Mouse (Mus musculus) forebrain, postnatal 0 days (tissue): Measurements from ENCODE around the gene Mmrn2. TPM values are rescaled to one million over a fixed set of nuclear protein-coding genes. Genes with fewer than 3 reads are reported as not detected.

Experiments
- ATAC-seq: fragments of 200-750 bp; cut with Nextera tagmentation; 2 replicates; pipeline ENCODE4 v1.8.0; 2017; ENCODE audit warnings: mild to moderate bottlenecking, moderate library complexity
- DNase-seq: peaks from one replicate; pipeline ENCODE4 v3.0.0-alpha.2; 2015
- H3K27ac ChIP-seq: fragments of 300-500 bp; sonication (generic); 2 replicates; pipeline ENCODE4 v1.5.1; 2014; ENCODE audit warnings: low read depth, mild to moderate bottlenecking, antibody characterized with exemption, low read length, moderate library complexity, mixed read lengths
- H3K27me3 ChIP-seq: fragments of 300-500 bp; sonication (generic); 2 replicates; pipeline ENCODE4 v1.6.1; 2014; ENCODE audit warnings: mild to moderate bottlenecking, low read length, mixed read lengths; ENCODE audit not compliant: insufficient read depth
- H3K36me3 ChIP-seq: fragments of 300-500 bp; sonication (generic); 2 replicates; pipeline ENCODE4 v1.6.1; 2014; ENCODE audit warnings: mild to moderate bottlenecking, moderate library complexity; ENCODE audit not compliant: insufficient read depth
- H3K4me1 ChIP-seq: fragments of 300-500 bp; sonication (generic); 2 replicates; pipeline ENCODE4 v1.6.1; 2014; ENCODE audit warnings: antibody characterized with exemption; ENCODE audit not compliant: insufficient read depth
- H3K4me2 ChIP-seq: fragments of 300-500 bp; sonication (generic); 2 replicates; pipeline ENCODE4 v1.6.1; 2014; ENCODE audit warnings: low read depth, mild to moderate bottlenecking, moderate library complexity
- H3K4me3 ChIP-seq: fragments of 300-500 bp; sonication (generic); 2 replicates; pipeline ENCODE4 v1.5.1; 2014; ENCODE audit warnings: low read depth, low read length, mixed read lengths
- H3K9ac ChIP-seq: fragments of 300-500 bp; sonication (generic); 2 replicates; pipeline ENCODE4 v1.6.1; 2014; ENCODE audit warnings: mild to moderate bottlenecking
- H3K9me3 ChIP-seq: fragments of 300-500 bp; sonication (generic); 2 replicates; pipeline ENCODE4 v1.6.1; 2016; ENCODE audit warnings: low read length
- CTCF ChIP-seq: sonication (generic); IDR thresholded peaks from 2 replicates; pipeline ENCODE4 v1.5.1; 2016; ENCODE audit warnings: antibody characterized with exemption, control low read depth, low read depth
- WGBS: fragments of 180-500 bp; shearing (Covaris S2); extraction: QIAGEN DNeasy Blood & Tissue Kit; methylation state at CpG from one replicate; pipeline ENCODE4 v1.1.7; 2014; 5-methylcytosine and 5-hydroxymethylcytosine counted together
- polyA plus RNA-seq: library from polyadenylated mRNA; unstranded; fragments of >200 nt; fragmentation: Nextera tagmentation; extraction: Ambion mirVana; gene quantifications from 2 replicates; pipeline ENCODE4 v1.2.1, GENCODE M21; 2015
- total RNA-seq: library from RNA; depleted of rRNA; stranded (reverse); fragments of >200 nt; gene quantifications from 2 replicates; pipeline ENCODE4 v1.2.3, GENCODE M21; 2014

Gene Mmrn2
- total and polyA plus RNA-seq, 2 experiments from 2014 or later, result 2.7 to 4.7 TPM

- WGBS, result 81% methylated on average over 3 of the region's 3 CpGs
- Histone ChIP-seq H3K9me3 (no peaks in the 10 kb centered on the region), H3K4me3 (no peak overlapping the region), H3K27ac (no peak overlapping the region), H3K27me3 (no peaks in the 10 kb centered on the region), H3K4me2 (no peak overlapping the region), H3K36me3 (no peaks in the 10 kb centered on the region), H3K4me1 (no peaks in the 10 kb centered on the region), H3K9ac (no peak overlapping the region)
- DNase-seq, result no peak
- no peak for ATAC-seq
- no peak for TF ChIP-seq CTCF
Observed at GRCm38 (mm10) chr14:34351660-34352059, 23.6 kb upstream of the Mmrn2 start.

GRCm38 (mm10) chr14:34352523-34352922, 22.7 kb upstream of the Mmrn2 start:
- H3K27ac ChIP-seq, result no peak overlapping the region
- ATAC-seq, result no peak
- H3K4me3 ChIP-seq, result no peak overlapping the region
- H3K9me3 ChIP-seq, result no peaks in the 10 kb centered on the region
- DNase-seq, result no peak
- no peak overlapping the region for H3K4me2 ChIP-seq
- H3K4me1 ChIP-seq, result no peaks in the 10 kb centered on the region
- 71% methylated on average over 6 of the region's 6 CpGs for WGBS
- H3K9ac ChIP-seq, result no peak overlapping the region
- H3K27me3 ChIP-seq, result no peaks in the 10 kb centered on the region
- no peaks in the 10 kb centered on the region for H3K36me3 ChIP-seq
- no peak for TF ChIP-seq CTCF

- 87% methylated on average over 3 of the region's 3 CpGs for WGBS
- no peaks in the 10 kb centered on the region for H3K27me3 ChIP-seq
- no peak overlapping the region for H3K4me3 ChIP-seq
- no peaks in the 10 kb centered on the region for H3K4me1 ChIP-seq
- no peak overlapping the region for H3K9ac ChIP-seq
- TF ChIP-seq CTCF, result no peak
- H3K9me3 ChIP-seq, result no peaks in the 10 kb centered on the region
- H3K4me2 ChIP-seq, result no peak overlapping the region
- ATAC-seq, result no peak
- no peaks in the 10 kb centered on the region for H3K36me3 ChIP-seq
- no peak overlapping the region for H3K27ac ChIP-seq
- DNase-seq, result no peak
Observed at GRCm38 (mm10) chr14:34353326-34353725, 21.9 kb upstream of the Mmrn2 start.

- TF ChIP-seq CTCF, result no peak
- 89% methylated on average over 4 of the region's 4 CpGs for WGBS
- Histone ChIP-seq H3K36me3 (no peaks in the 10 kb centered on the region), H3K4me1 (no peaks in the 10 kb centered on the region), H3K27me3 (no peaks in the 10 kb centered on the region), H3K4me3 (no peak overlapping the region), H3K9ac (no peak overlapping the region), H3K9me3 (no peaks in the 10 kb centered on the region), H3K4me2 (no peak overlapping the region), H3K27ac (no peak overlapping the region)
- ATAC-seq, result no peak
- no peak for DNase-seq
Observed at GRCm38 (mm10) chr14:34354456-34354855, 20.8 kb upstream of the Mmrn2 start.

- no peak within 1 kb of the TSS for H3K4me2 ChIP-seq
- no peak for ATAC-seq
Observed at GRCm38 (mm10) chr14:34355301-34355700, 20.0 kb upstream of the Mmrn2 start, which contains the start of gene Fam25c. TSS of gene Fam25c (minus strand) at chr14:34355433.

GRCm38 (mm10) chr14:34357671-34358455, 17.4 kb upstream of the Mmrn2 start:
- H3K4me1 ChIP-seq, result no peaks in the 10 kb centered on the region
- no peak for ATAC-seq
- no peaks in the 10 kb centered on the region for H3K36me3 ChIP-seq
- no peaks in the 10 kb centered on the region for H3K27me3 ChIP-seq
- H3K27ac ChIP-seq, result no peak overlapping the region
- no peak for TF ChIP-seq CTCF
- no peak overlapping the region for H3K4me3 ChIP-seq
- H3K9ac ChIP-seq, result no peak overlapping the region
- DNase-seq, result no peak
- no peak overlapping the region for H3K4me2 ChIP-seq
- 78% methylated on average over 7 of the region's 7 CpGs for WGBS
- no peaks in the 10 kb centered on the region for H3K9me3 ChIP-seq

More at GRCm38 (mm10) chr14:34355301-34355700, 20.0 kb upstream of the Mmrn2 start, which contains the start of gene Fam25c:
- TF ChIP-seq CTCF, result no peak
- Histone ChIP-seq H3K27me3 (no peaks in the 10 kb centered on the region), H3K9me3 (no peaks in the 10 kb centered on the region), H3K27ac (no peak within 1 kb of the TSS), H3K4me1 (no peaks in the 10 kb centered on the region), H3K4me3 (no peak within 1 kb of the TSS), H3K36me3 (no peaks in the 10 kb centered on the region), H3K9ac (no peak within 1 kb of the TSS)
- DNase-seq, result no peak
- 81% methylated on average over 6 of the region's 6 CpGs for WGBS

GRCm38 (mm10) chr14:34359676-34360244, 15.5 kb upstream of the Mmrn2 start:
- H3K27me3 ChIP-seq, result no peaks in the 10 kb centered on the region
- peaks cover 9% of the 10 kb centered on the region; the same call in 1 of the 2 replicates for H3K4me1 ChIP-seq
- TF ChIP-seq CTCF, result no peak
- no peak overlapping the region for H3K27ac ChIP-seq
- no peak overlapping the region for H3K4me3 ChIP-seq
- no peak for DNase-seq
- ATAC-seq, result no peak
- no peaks in the 10 kb centered on the region for H3K9me3 ChIP-seq
- 26% methylated on average over 5 of the region's 5 CpGs for WGBS
- H3K4me2 ChIP-seq, result no peak overlapping the region
- H3K9ac ChIP-seq, result no peak overlapping the region
- H3K36me3 ChIP-seq, result no peaks in the 10 kb centered on the region
